Mouse (Mus musculus) liver, postnatal 0 days (tissue): ENCODE results near the gene Olfr1513.
A peak's percentile ranks its signal among the peaks of the same experiment; 100 is the strongest.
"Not testable (repeated sequence)": the region's sequence is repeated elsewhere in the genome, so short reads cannot be mapped to it uniquely, and the experiment has no call there.

Experiments
- CTCF ChIP-seq: sonication (generic); IDR thresholded peaks from 2 replicates; pipeline ENCODE4 v1.5.1; 2016; ENCODE audit warnings: antibody characterized with exemption, low read depth
- EP300 ChIP-seq: IDR thresholded peaks from 2 replicates; pipeline ENCODE4 v1.6.1; 2016; ENCODE audit warnings: antibody characterized with exemption, low read depth, mild to moderate bottlenecking

DNA sequence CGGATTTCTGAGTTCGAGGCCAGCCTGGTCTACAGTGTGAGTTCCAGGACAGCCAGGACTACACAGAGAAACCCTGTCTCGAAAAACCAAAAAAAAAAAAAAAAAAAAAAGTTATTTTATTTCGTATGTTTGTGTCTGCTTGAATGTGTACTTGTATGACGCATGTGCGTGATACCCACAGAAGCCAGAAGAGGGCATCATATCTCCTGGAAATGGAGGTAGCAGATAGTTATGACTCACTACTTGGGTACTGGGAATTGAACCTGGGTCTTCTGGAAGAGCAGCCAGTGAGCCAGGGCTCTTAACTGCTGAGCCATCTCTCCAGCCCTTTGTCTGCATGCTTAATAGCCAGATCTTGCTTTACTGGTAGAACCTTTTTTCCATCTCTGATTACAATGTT is 45.9 kb downstream of the Olfr1513 start:
- TF ChIP-seq EP300: not testable (repeated sequence)
- TF ChIP-seq CTCF: peak; percentile 32
